Mouse (Mus musculus): ENCODE measurements around the gene Hist1h2af. TPM values are rescaled to one million over a fixed set of nuclear protein-coding genes. Genes with fewer than 3 reads are reported as not detected.
A peak's percentile ranks its signal among the peaks of the same experiment; 100 is the strongest.

The Hist1h2af gene
- polyA plus RNA-seq, 1 experiment: 68.8 TPM

DNA sequence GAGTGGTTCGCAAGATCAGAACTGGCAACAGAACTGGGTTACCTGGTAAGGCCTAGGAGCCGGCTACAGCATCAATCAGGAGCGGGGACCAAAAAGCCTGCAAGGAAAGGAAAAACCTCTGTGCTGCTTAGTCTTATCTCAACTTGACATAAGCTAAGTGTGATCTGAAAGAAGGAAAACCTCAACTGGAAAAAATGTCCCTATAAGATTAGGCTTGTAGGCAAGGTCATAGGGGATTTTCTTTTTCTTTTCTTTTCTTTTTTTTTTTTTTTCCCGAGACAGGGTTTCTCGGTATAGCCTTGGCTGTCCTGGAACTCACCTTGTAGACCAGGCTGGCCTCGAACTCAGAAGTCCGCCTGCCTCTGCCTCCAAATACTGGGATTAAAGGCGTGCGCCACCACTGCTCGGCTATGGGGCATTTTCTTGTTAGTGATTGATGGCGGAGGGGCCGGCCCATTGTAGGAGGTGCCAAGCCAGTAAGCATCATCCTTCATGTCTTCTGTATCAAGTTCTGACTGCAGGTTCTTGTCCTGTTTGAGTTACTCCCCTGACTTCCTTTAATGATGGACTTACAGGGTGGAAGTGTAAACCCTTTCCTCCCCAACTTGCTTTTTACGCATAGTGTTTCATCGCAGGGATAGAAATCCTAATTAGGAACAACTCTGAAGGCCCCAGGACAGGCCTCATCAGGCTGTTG lies 26.7 kb upstream of the Hist1h2af start:
- Histone ChIP-seq H3K27me3 (ENCODE audit: control insufficient read depth, insufficient read depth, low read length, poor library complexity, severe bottlenecking) (no peaks in the 10 kb centered on the region), H3K4me3 (ENCODE audit: low read depth, low read length) (peak overlapping the region; percentile 79), H3K27ac (ENCODE audit: insufficient read depth, low read length) (peak overlapping the region; percentile 54), H3K9me3 (replicated peaks; ENCODE audit: control insufficient read depth, insufficient read depth, low read length, poor library complexity, severe bottlenecking) (no peaks in the 10 kb centered on the region), H3K4me1 (ENCODE audit: control insufficient read depth, insufficient read depth, low read length) (peaks cover 9% of the 10 kb centered on the region), H3K9ac (ENCODE audit: low read depth, poor library complexity, severe bottlenecking) (peak overlapping the region; percentile 55), H3K36me3 (ENCODE audit: control insufficient read depth, insufficient read depth, low read length, poor library complexity, severe bottlenecking) (no peaks in the 10 kb centered on the region)
- TF ChIP-seq POLR2A (IDR thresholded peaks at IDR 0.05; ENCODE audit: insufficient read depth, low read length): no peak

DNA sequence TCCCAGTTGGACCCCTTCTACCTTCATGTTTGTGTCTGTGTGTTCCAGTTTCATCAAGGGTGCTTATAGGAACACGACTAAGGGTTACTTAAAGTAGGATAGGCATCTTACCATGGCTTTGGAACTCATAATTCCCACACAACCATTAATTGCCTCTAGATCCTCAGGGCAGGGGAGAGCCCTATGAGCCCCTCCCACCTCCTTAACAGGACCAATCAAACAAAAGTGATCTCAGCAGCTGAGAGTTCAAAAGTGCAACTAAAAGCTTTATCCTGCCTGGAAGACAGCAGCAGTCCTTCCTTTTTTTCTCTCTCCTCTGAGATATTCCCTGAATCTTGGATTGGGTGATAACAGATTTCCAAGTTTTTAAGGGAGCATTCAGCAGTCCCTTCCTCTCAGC lies 23.6 kb upstream of the Hist1h2af start:
- H3K4me1 ChIP-seq (ENCODE audit: control insufficient read depth, insufficient read depth, low read length): peaks cover 14% of the 10 kb centered on the region
- H3K27ac ChIP-seq (ENCODE audit: insufficient read depth, low read length): no peak overlapping the region; the same call in 1 of the 2 replicates
- H3K4me3 ChIP-seq (ENCODE audit: low read depth, low read length): no peak overlapping the region
- no peaks in the 10 kb centered on the region for H3K9me3 ChIP-seq (replicated peaks; ENCODE audit: control insufficient read depth, insufficient read depth, low read length, poor library complexity, severe bottlenecking)
- no peak for TF ChIP-seq EP300 (IDR thresholded peaks at IDR 0.05; ENCODE audit: insufficient read depth, low read depth, low read length)
- no peak for TF ChIP-seq POLR2A (IDR thresholded peaks at IDR 0.05; ENCODE audit: insufficient read depth, low read length)
- TF ChIP-seq CTCF (IDR thresholded peaks at IDR 0.05; ENCODE audit: low read depth, low read length): no peak
- no peaks in the 10 kb centered on the region for H3K36me3 ChIP-seq (ENCODE audit: control insufficient read depth, insufficient read depth, low read length, poor library complexity, severe bottlenecking)
- no peaks in the 10 kb centered on the region for H3K27me3 ChIP-seq (ENCODE audit: control insufficient read depth, insufficient read depth, low read length, poor library complexity, severe bottlenecking)
- no peak overlapping the region for H3K9ac ChIP-seq (ENCODE audit: low read depth, poor library complexity, severe bottlenecking)

DNA sequence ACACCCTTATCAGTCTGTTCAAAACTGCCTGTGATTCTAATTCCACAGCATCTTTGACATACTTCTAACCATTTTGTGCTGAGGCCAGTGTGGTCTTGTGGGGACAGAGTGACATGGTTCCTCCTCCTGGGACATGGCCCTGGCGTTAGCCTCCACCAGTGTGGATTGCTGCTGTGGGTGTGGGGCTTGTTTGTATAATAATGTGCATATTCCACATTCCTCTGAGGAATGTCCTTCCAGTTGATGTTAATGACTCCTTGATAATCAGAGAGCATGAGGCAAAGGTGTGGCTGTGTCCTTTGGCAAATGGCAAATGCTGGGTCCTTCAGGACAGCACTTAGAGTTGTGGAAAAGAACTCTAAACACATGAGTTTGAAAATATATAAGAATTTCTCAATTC lies 20.2 kb upstream of the Hist1h2af start:
- TF ChIP-seq CTCF (IDR thresholded peaks at IDR 0.05; ENCODE audit: low read depth, low read length) (no peak), EP300 (IDR thresholded peaks at IDR 0.05; ENCODE audit: insufficient read depth, low read depth, low read length) (no peak), POLR2A (IDR thresholded peaks at IDR 0.05; ENCODE audit: insufficient read depth, low read length) (no peak)
- no peak overlapping the region for H3K4me3 ChIP-seq (ENCODE audit: low read depth, low read length)

DNA sequence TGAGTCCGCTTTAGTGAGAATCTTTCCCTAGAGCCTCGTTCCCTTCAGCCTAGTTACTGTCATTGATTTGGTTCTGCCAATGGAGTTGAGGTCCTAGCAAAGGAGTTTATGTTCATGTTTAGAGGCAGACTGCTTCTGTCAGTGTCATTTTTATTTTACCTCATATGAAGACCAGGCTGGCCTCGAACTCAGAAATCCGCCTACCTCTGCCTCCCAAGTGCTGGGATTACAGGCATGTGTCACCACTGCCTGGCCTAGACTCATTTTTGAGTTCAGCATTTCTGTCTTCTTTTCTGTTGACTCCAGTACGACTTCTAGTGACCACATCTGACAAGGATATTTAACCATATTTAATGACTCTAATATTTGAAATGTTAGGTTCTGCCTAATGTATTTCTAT lies 18.4 kb upstream of the Hist1h2af start:
- no peak overlapping the region for H3K9ac ChIP-seq (ENCODE audit: low read depth, poor library complexity, severe bottlenecking)
- H3K27me3 ChIP-seq (ENCODE audit: control insufficient read depth, insufficient read depth, low read length, poor library complexity, severe bottlenecking): no peaks in the 10 kb centered on the region
- H3K27ac ChIP-seq (ENCODE audit: insufficient read depth, low read length): peak overlapping the region; percentile 65; the same call in 1 of the 2 replicates
- H3K4me1 ChIP-seq (ENCODE audit: control insufficient read depth, insufficient read depth, low read length): peaks cover 12% of the 10 kb centered on the region
- no peaks in the 10 kb centered on the region for H3K9me3 ChIP-seq (replicated peaks; ENCODE audit: control insufficient read depth, insufficient read depth, low read length, poor library complexity, severe bottlenecking)
- no peaks in the 10 kb centered on the region for H3K36me3 ChIP-seq (ENCODE audit: control insufficient read depth, insufficient read depth, low read length, poor library complexity, severe bottlenecking)
- no peak overlapping the region for H3K4me3 ChIP-seq (ENCODE audit: low read depth, low read length)
- TF ChIP-seq CTCF (IDR thresholded peaks at IDR 0.05; ENCODE audit: low read depth, low read length): no peak
- TF ChIP-seq EP300 (IDR thresholded peaks at IDR 0.05; ENCODE audit: insufficient read depth, low read depth, low read length): no peak

More for the DNA sequence above, 20.2 kb upstream of the Hist1h2af start:
- peaks cover 12% of the 10 kb centered on the region for H3K4me1 ChIP-seq (ENCODE audit: control insufficient read depth, insufficient read depth, low read length)
- no peaks in the 10 kb centered on the region for H3K27me3 ChIP-seq (ENCODE audit: control insufficient read depth, insufficient read depth, low read length, poor library complexity, severe bottlenecking)
- no peaks in the 10 kb centered on the region for H3K9me3 ChIP-seq (replicated peaks; ENCODE audit: control insufficient read depth, insufficient read depth, low read length, poor library complexity, severe bottlenecking)
- H3K9ac ChIP-seq (ENCODE audit: low read depth, poor library complexity, severe bottlenecking): no peak overlapping the region
- H3K36me3 ChIP-seq (ENCODE audit: control insufficient read depth, insufficient read depth, low read length, poor library complexity, severe bottlenecking): no peaks in the 10 kb centered on the region
- H3K27ac ChIP-seq (ENCODE audit: insufficient read depth, low read length): peak overlapping the region; percentile 41; the same call in 1 of the 2 replicates

DNA sequence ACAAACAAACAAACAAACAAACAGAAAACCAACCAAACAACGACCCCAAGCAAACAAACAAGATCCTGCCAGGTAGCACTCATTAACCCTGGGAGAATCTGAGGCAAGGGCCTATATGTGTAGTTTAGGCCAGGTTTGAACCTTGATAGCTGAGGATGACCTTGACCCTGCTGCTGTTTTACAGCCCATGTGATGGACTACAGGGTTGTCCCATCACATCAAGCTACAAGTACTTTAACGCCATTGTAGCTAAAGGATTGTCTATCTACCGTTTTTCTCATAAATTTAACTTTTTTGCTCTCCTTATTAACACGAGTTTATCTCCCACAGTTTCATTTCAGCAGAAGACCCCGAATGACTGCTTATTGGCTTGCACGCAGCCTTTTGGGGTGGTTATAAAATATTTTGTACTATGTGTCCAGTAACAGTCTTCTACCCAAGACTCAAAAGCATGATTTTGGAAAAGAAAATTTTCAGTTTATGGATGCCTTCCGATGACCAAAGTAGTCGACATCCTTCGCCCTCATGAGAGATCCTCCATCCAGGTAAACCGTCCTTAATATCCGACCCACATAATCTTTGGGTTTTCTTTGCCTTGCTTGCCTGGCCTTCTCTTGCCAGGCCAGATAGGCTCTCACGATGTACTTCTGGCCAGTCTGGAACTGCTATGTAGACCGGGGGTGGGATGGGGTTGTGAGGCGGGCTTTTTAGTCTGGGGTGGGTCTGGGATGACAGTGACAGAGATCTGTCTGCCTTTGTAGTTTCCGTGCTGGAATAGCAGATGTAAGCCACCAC lies 17.7 kb upstream of the Hist1h2af start:
- H3K4me1 ChIP-seq (ENCODE audit: control insufficient read depth, insufficient read depth, low read length): peaks cover 9% of the 10 kb centered on the region
- no peaks in the 10 kb centered on the region for H3K9me3 ChIP-seq (replicated peaks; ENCODE audit: control insufficient read depth, insufficient read depth, low read length, poor library complexity, severe bottlenecking)
- H3K9ac ChIP-seq (ENCODE audit: low read depth, poor library complexity, severe bottlenecking): peak overlapping the region; percentile 44
- TF ChIP-seq EP300 (IDR thresholded peaks at IDR 0.05; ENCODE audit: insufficient read depth, low read depth, low read length): no peak
- no peak for TF ChIP-seq POLR2A (IDR thresholded peaks at IDR 0.05; ENCODE audit: insufficient read depth, low read length)
- no peak for TF ChIP-seq CTCF (IDR thresholded peaks at IDR 0.05; ENCODE audit: low read depth, low read length)
- H3K36me3 ChIP-seq (ENCODE audit: control insufficient read depth, insufficient read depth, low read length, poor library complexity, severe bottlenecking): no peaks in the 10 kb centered on the region
- H3K27me3 ChIP-seq (ENCODE audit: control insufficient read depth, insufficient read depth, low read length, poor library complexity, severe bottlenecking): no peaks in the 10 kb centered on the region
- peak overlapping the region; percentile 65 for H3K27ac ChIP-seq (ENCODE audit: insufficient read depth, low read length)
- H3K4me3 ChIP-seq (ENCODE audit: low read depth, low read length): peak overlapping the region; percentile 62
